Mouse (Mus musculus) intestine, postnatal 0 days (tissue): ENCODE data around the gene Ppp1cc. TPM values are rescaled to one million over a fixed set of nuclear protein-coding genes. Genes with fewer than 3 reads are reported as not detected.
A peak's percentile ranks its signal among the peaks of the same experiment; 100 is the strongest.
"Not testable (repeated sequence)": the region's sequence is repeated elsewhere in the genome, so short reads cannot be mapped to it uniquely, and the experiment has no call there.

ENCODE experiments used
- ATAC-seq: fragments of 200-750 bp; cut with Nextera tagmentation; 2 replicates; pipeline ENCODE4 v1.8.0; 2017; ENCODE audit warnings: mild to moderate bottlenecking, moderate TSS enrichment, moderate library complexity
- H3K27ac ChIP-seq: fragments of 300-500 bp; sonication (generic); 2 replicates; pipeline ENCODE4 v1.5.1; 2014; ENCODE audit warnings: mild to moderate bottlenecking, low read depth, low read length, moderate library complexity
- H3K27me3 ChIP-seq: fragments of 300-500 bp; sonication (generic); replicated peaks from 2 replicates; pipeline ENCODE4 v1.6.1; 2014; ENCODE audit warnings: low read length, mixed read lengths; ENCODE audit not compliant: control insufficient read depth, insufficient read depth
- H3K36me3 ChIP-seq: fragments of 300-500 bp; sonication (generic); 2 replicates; pipeline ENCODE4 v1.6.1; 2014; ENCODE audit warnings: mild to moderate bottlenecking, moderate library complexity; ENCODE audit not compliant: control insufficient read depth, insufficient read depth
- H3K4me1 ChIP-seq: fragments of 300-500 bp; sonication (generic); replicated peaks from 2 replicates; pipeline ENCODE4 v1.6.1; 2014; ENCODE audit warnings: antibody characterized with exemption, low read length, mixed read lengths; ENCODE audit not compliant: control insufficient read depth, insufficient read depth
- H3K4me2 ChIP-seq: fragments of 300-500 bp; sonication (generic); replicated peaks from 2 replicates; pipeline ENCODE4 v1.6.1; 2014; ENCODE audit warnings: low read depth, mild to moderate bottlenecking, moderate library complexity
- H3K4me3 ChIP-seq: fragments of 300-500 bp; sonication (generic); 2 replicates; pipeline ENCODE4 v1.5.1; 2014; ENCODE audit warnings: low read depth, low read length
- H3K9ac ChIP-seq: fragments of 300-500 bp; sonication (generic); 2 replicates; pipeline ENCODE4 v1.6.1; 2014; ENCODE audit warnings: mild to moderate bottlenecking, low read depth, low read length
- H3K9me3 ChIP-seq: fragments of 300-500 bp; sonication (generic); 2 replicates; pipeline ENCODE4 v1.6.1; 2016; ENCODE audit warnings: mixed run types; ENCODE audit not compliant: control insufficient read depth
- CTCF ChIP-seq: sonication (generic); IDR thresholded peaks from 2 replicates; pipeline ENCODE4 v1.5.1; 2016; ENCODE audit warnings: low read depth, mild to moderate bottlenecking, control low read depth, antibody characterized with exemption, moderate library complexity
- WGBS: fragments of 180-500 bp; shearing (Covaris S2); extraction: QIAGEN DNeasy Blood & Tissue Kit; methylation state at CpG from one replicate; pipeline ENCODE4 v1.1.7; 2014; 5-methylcytosine and 5-hydroxymethylcytosine counted together
- polyA plus RNA-seq: library from polyadenylated mRNA; unstranded; fragments of >200 nt; fragmentation: Nextera tagmentation; extraction: Ambion mirVana; gene quantifications from 2 replicates; pipeline ENCODE4 v1.2.1, GENCODE M21; 2015

The Ppp1cc gene
- polyA plus RNA-seq, 1 experiment from 2014 or later = 144 TPM

GRCm38 (mm10) chr5:122175961-122176360, 17.9 kb downstream of the Ppp1cc start:
- no peak for TF ChIP-seq CTCF
- Histone ChIP-seq H3K27ac (0 out of 2 replicates have a peak overlapping the region, but pooled peaks have one; percentile 8), H3K4me1 (no peaks in the 10 kb centered on the region), H3K9me3 (no peaks in the 10 kb centered on the region), H3K4me2 (no peak overlapping the region), H3K36me3 (peaks cover 34% of the 10 kb centered on the region), H3K27me3 (no peaks in the 10 kb centered on the region), H3K4me3 (no peak overlapping the region), H3K9ac (no peak overlapping the region)
- WGBS = 85% methylated on average over 7 of the region's 7 CpGs
- ATAC-seq = no peak

GRCm38 (mm10) chr5:122176398-122176797, 18.3 kb downstream of the Ppp1cc start:
- Histone ChIP-seq H3K4me2 (no peak overlapping the region), H3K4me1 (no peaks in the 10 kb centered on the region), H3K9me3 (no peaks in the 10 kb centered on the region), H3K9ac (no peak overlapping the region), H3K27ac (no peak overlapping the region), H3K36me3 (peaks cover 30% of the 10 kb centered on the region), H3K4me3 (no peak overlapping the region), H3K27me3 (no peaks in the 10 kb centered on the region)
- peak; percentile 78 for TF ChIP-seq CTCF
- peak; percentile 75 for ATAC-seq
- 45% methylated on average over 1 of the region's 1 CpGs for WGBS

GRCm38 (mm10) chr5:122179665-122180064, 21.6 kb downstream of the Ppp1cc start:
- WGBS = 51% methylated on average over 6 of the region's 6 CpGs
- H3K27me3 ChIP-seq = no peaks in the 10 kb centered on the region
- no peak for TF ChIP-seq CTCF
- H3K9me3 ChIP-seq = no peaks in the 10 kb centered on the region
- no peak overlapping the region for H3K27ac ChIP-seq
- ATAC-seq = no peak
- H3K4me1 ChIP-seq = no peaks in the 10 kb centered on the region
- H3K4me2 ChIP-seq = no peak overlapping the region
- H3K4me3 ChIP-seq = no peak overlapping the region
- H3K9ac ChIP-seq = no peak overlapping the region
- peaks cover 12% of the 10 kb centered on the region for H3K36me3 ChIP-seq

DNA sequence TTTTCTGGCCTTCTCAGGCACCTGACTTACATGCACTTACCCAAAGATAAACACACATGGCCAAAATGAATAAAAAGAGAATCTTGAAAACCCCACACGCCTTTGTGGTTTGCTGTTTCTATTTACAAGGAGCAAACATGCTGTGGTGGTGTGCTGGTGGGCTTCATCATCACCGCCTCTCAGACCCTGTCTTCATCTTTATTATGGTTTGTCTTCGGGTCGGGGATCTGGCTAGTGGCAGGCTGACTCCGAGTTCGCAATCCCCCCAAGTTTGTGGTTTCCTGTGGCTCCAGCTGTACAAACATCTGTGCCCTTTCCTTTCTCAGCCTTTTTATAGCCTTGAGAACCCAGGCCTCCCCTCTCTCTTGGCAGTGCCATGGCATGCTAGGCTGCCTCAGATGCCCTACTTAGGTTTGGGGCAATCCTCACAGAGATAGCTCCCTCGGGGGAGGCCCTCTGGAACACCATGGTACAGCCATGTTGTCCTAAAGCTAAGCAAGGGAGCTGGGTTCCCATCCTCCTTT, 26.3 kb downstream of the Ppp1cc start:
- Histone ChIP-seq H3K36me3 (no peaks in the 10 kb centered on the region), H3K4me1 (no peaks in the 10 kb centered on the region), H3K27ac (no peak overlapping the region), H3K27me3 (no peaks in the 10 kb centered on the region), H3K9ac (no peak overlapping the region), H3K4me2 (no peak overlapping the region), H3K4me3 (no peak overlapping the region), H3K9me3 (no peaks in the 10 kb centered on the region)
- 75% methylated on average over 7 of the region's 7 CpGs for WGBS
- ATAC-seq = no peak
- no peak for TF ChIP-seq CTCF

GRCm38 (mm10) chr5:122184858-122185257, 26.8 kb downstream of the Ppp1cc start:
- H3K27ac ChIP-seq, H3K9ac ChIP-seq, H3K4me2 ChIP-seq, H3K4me1 ChIP-seq, H3K9me3 ChIP-seq, H3K4me3 ChIP-seq, ATAC-seq, H3K27me3 ChIP-seq, H3K36me3 ChIP-seq: not testable (repeated sequence)
- 90% methylated on average over 6 of the region's 6 CpGs for WGBS

DNA sequence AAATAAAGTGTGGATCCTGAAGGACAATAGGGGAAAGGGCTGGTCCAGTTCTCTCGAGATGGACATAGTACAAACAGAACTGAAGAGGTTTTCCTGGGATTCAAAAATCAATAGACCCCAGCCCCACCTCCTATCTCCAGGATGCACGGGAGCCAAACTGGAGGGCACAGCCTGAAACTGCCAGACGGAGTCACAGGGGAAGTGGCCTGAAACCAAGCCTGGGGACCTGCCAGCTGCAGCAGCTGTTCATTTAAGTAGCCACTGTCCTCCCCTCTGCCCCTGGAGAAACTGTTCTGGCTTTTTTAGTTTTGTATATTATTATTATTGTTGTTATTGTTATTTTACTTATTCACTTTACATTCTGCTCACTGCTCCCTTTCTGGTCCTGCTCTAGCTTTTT, 31.0 kb downstream of the Ppp1cc start:
- Histone ChIP-seq H3K27ac (no peak overlapping the region), H3K36me3 (no peaks in the 10 kb centered on the region), H3K4me1 (no peaks in the 10 kb centered on the region), H3K27me3 (no peaks in the 10 kb centered on the region), H3K9ac (no peak overlapping the region), H3K4me3 (no peak overlapping the region), H3K9me3 (no peaks in the 10 kb centered on the region), H3K4me2 (no peak overlapping the region)
- no peak for ATAC-seq
- WGBS = 44% methylated on average over 3 of the region's 3 CpGs
- TF ChIP-seq CTCF = no peak

GRCm38 (mm10) chr5:122190465-122190864, 32.4 kb downstream of the Ppp1cc start:
- Histone ChIP-seq H3K4me2 (no peak overlapping the region), H3K9ac (no peak overlapping the region), H3K27ac (no peak overlapping the region), H3K36me3 (no peaks in the 10 kb centered on the region), H3K4me1 (no peaks in the 10 kb centered on the region), H3K4me3 (no peak overlapping the region), H3K27me3 (no peaks in the 10 kb centered on the region), H3K9me3 (no peaks in the 10 kb centered on the region)
- 69% methylated on average over 7 of the region's 7 CpGs for WGBS
- no peak for TF ChIP-seq CTCF
- ATAC-seq = no peak
